ENCODE assay signal across 25 mouse cellular contexts in genomic region chr2:60252782-60253181, GRCm38 (mm10).
"Had no signal": no experiment of that assay in that cellular context is flagged by ENCODE, and none has a peak within 500 bp of the region (broad histone marks: within the 10 kb centered on the region; RNA-seq: fewer than 3 reads in every experiment).

No protein-coding gene starts in this region.

- H3K4me1 ChIP-seq: heart, embryonic 10.5 days; hindbrain, embryonic 10.5 days; hindbrain, embryonic 13.5 days; hindbrain, embryonic 15.5 days; kidney, embryonic 15.5 days; limb, embryonic 13.5 days; limb, embryonic 15.5 days; liver, embryonic 12.5 days had no signal

- H3K4me3 ChIP-seq: gastrocnemius, adult 2 months; heart, embryonic 10.5 days; heart, embryonic 12.5 days; hindbrain, embryonic 10.5 days; hindbrain, embryonic 13.5 days; hindbrain, embryonic 15.5 days; kidney, embryonic 15.5 days; limb, embryonic 13.5 days; limb, embryonic 15.5 days; liver, embryonic 12.5 days had no signal

- H3K27ac ChIP-seq: gastrocnemius, adult 2 months; heart, embryonic 10.5 days; hindbrain, embryonic 10.5 days; hindbrain, embryonic 13.5 days; hindbrain, embryonic 15.5 days; kidney, embryonic 15.5 days; kidney, postnatal 0 days; limb, embryonic 13.5 days; limb, embryonic 15.5 days; liver, embryonic 12.5 days; liver, embryonic 14.5 days had no signal

- H3K9ac ChIP-seq: heart, embryonic 12.5 days; hindbrain, embryonic 13.5 days; hindbrain, embryonic 15.5 days; kidney, embryonic 15.5 days; limb, embryonic 13.5 days; limb, embryonic 15.5 days; liver, embryonic 12.5 days; liver, embryonic 14.5 days had no signal

- H3K27me3 ChIP-seq: heart, embryonic 12.5 days; hindbrain, embryonic 13.5 days; hindbrain, embryonic 15.5 days; kidney, embryonic 15.5 days; limb, embryonic 13.5 days; limb, embryonic 15.5 days; liver, embryonic 12.5 days had no signal

- H3K9me3 ChIP-seq: heart, embryonic 10.5 days; heart, embryonic 12.5 days; hindbrain, embryonic 15.5 days; kidney, embryonic 15.5 days; limb, embryonic 15.5 days; liver, embryonic 12.5 days had no signal

- ATAC-seq: inflammation-experienced regulatory T-cells, adult 6 months; liver, embryonic 12.5 days had no signal

- H3K4me2 ChIP-seq: heart, embryonic 12.5 days; hindbrain, embryonic 13.5 days; hindbrain, embryonic 15.5 days; kidney, embryonic 15.5 days; limb, embryonic 13.5 days; limb, embryonic 15.5 days; liver, embryonic 12.5 days had no signal

- DNase-seq: gastrocnemius, adult 2 months; gastrocnemius, postnatal 10 days; gastrocnemius, postnatal 25 days; heart, adult 18-20 months; heart, postnatal 10 days; heart, postnatal 4 days; kidney, adult 11 months; kidney, adult 2 months; kidney, adult 9 months; kidney, postnatal 14 days; kidney, postnatal 36 days; layer of hippocampus, postnatal 36 days; left cerebral cortex, postnatal 4 days had no signal
